Mouse (Mus musculus) myocyte (in vitro differentiated cells): ENCODE data around the gene Bach2. TPM values are rescaled to one million over a fixed set of nuclear protein-coding genes. Genes with fewer than 3 reads are reported as not detected.

Experiments used
- H3K27me3 ChIP-seq: one replicate; pipeline ENCODE4 v1.6.1; 2011; ENCODE audit not compliant: control insufficient read depth, insufficient read depth, insufficient read length
- H3K36me3 ChIP-seq: one replicate; pipeline ENCODE4 v1.6.1; 2011; ENCODE audit not compliant: control insufficient read depth, insufficient read depth
- H3K4me2 ChIP-seq: one replicate; pipeline ENCODE4 v1.6.1; 2011; ENCODE audit warnings: low read depth, control low read depth
- H3K4me3 ChIP-seq: one replicate; pipeline ENCODE4 v1.5.1; 2011; ENCODE audit warnings: mild to moderate bottlenecking, control low read depth, moderate library complexity
- H3K79me2 ChIP-seq: one replicate; pipeline ENCODE4 v1.6.1; 2011; ENCODE audit not compliant: control insufficient read depth, insufficient read depth
- H3ac ChIP-seq: one replicate; pipeline ENCODE4 v1.6.1; 2011; ENCODE audit not compliant: control insufficient read depth, insufficient read length
- CEBPB ChIP-seq: IDR thresholded peaks from 2 replicates; pipeline ENCODE4 v1.6.1; 2011; ENCODE audit warnings: mild to moderate bottlenecking, moderate library complexity; ENCODE audit not compliant: poor library complexity, insufficient read depth, severe bottlenecking
- E2F4 ChIP-seq: IDR thresholded peaks from one replicate; pipeline ENCODE4 v1.6.1; 2011; ENCODE audit warnings: mild to moderate bottlenecking, control low read depth, moderate library complexity; ENCODE audit not compliant: insufficient read depth
- MAX ChIP-seq: IDR thresholded peaks from one replicate; pipeline ENCODE4 v1.6.1; 2011; ENCODE audit warnings: low read depth, mild to moderate bottlenecking, control low read depth
- MYOD1 ChIP-seq, 3 experiments: IDR thresholded peaks; one replicate each; pipeline ENCODE4 v1.6.1; 2011; ENCODE audit warnings: control low read depth in 2 of 3, low read depth in 2 of 3, mild to moderate bottlenecking in 2 of 3, moderate library complexity in 1 of 3; ENCODE audit not compliant: insufficient read length in 2 of 3, control insufficient read depth in 1 of 3
- MYOG ChIP-seq, 3 experiments: IDR thresholded peaks; one replicate each; pipeline ENCODE4 v1.6.1; 2011; ENCODE audit warnings: control low read depth in 2 of 3, low read depth in 2 of 3, mild to moderate bottlenecking in 2 of 3; ENCODE audit not compliant: insufficient read length in 2 of 3, control insufficient read depth in 1 of 3, insufficient read depth in 1 of 3
- POLR2A ChIP-seq: IDR thresholded peaks from one replicate; pipeline ENCODE4 v1.6.1; 2011; ENCODE audit warnings: low read depth, mild to moderate bottlenecking, control low read depth, moderate library complexity; ENCODE audit not compliant: insufficient read length
- POLR2AphosphoS2 ChIP-seq: IDR thresholded peaks from one replicate; pipeline ENCODE4 v1.6.1; 2011; ENCODE audit warnings: low read depth, control low read depth; ENCODE audit not compliant: insufficient read length
- REST ChIP-seq: IDR thresholded peaks from one replicate; pipeline ENCODE4 v1.6.1; 2011; ENCODE audit warnings: mild to moderate bottlenecking, control low read depth, moderate library complexity; ENCODE audit not compliant: insufficient read depth, insufficient read length
- SRF ChIP-seq: IDR thresholded peaks from one replicate; pipeline ENCODE4 v1.6.1; 2011; ENCODE audit warnings: low read depth; ENCODE audit not compliant: control insufficient read depth, insufficient read length
- TCF12 ChIP-seq: IDR thresholded peaks from one replicate; pipeline ENCODE4 v1.6.1; 2011; ENCODE audit warnings: mild to moderate bottlenecking, control low read depth; ENCODE audit not compliant: poor library complexity, insufficient read depth, severe bottlenecking
- TCF3 ChIP-seq: IDR thresholded peaks from one replicate; pipeline ENCODE4 v1.6.1; 2011; ENCODE audit warnings: low read depth, control low read depth; ENCODE audit not compliant: insufficient read length
- USF1 ChIP-seq: IDR thresholded peaks from one replicate; pipeline ENCODE4 v1.6.1; 2011; ENCODE audit warnings: low read depth, mild to moderate bottlenecking, control low read depth, moderate library complexity
- polyA plus RNA-seq: library from polyadenylated mRNA; unstranded; fragments of >200 nt; fragmentation: generic; extraction: Trizol; gene quantifications from one replicate; pipeline ENCODE4 v1.2.1, GENCODE M21; 2012; ENCODE audit warnings: missing spikeins

The Bach2 gene
- polyA plus RNA-seq, 1 experiment, result 0.29 TPM

GRCm38 (mm10) chr4:32212593-32212992 lies 26.0 kb upstream of the Bach2 start:
- no peak overlapping the region for H3K4me2 ChIP-seq
- no peaks in the 10 kb centered on the region for H3K27me3 ChIP-seq
- no peaks in the 10 kb centered on the region for H3K79me2 ChIP-seq
- H3K4me3 ChIP-seq, result no peak overlapping the region
- no peak overlapping the region for H3ac ChIP-seq
- H3K36me3 ChIP-seq, result no peaks in the 10 kb centered on the region
- no peak for TF ChIP-seq USF1
- no peak for TF ChIP-seq TCF12
- TF ChIP-seq SRF, result no peak
- TF ChIP-seq CEBPB, result no peak
- no peak for TF ChIP-seq E2F4
- TF ChIP-seq MAX, result no peak
- TF ChIP-seq POLR2AphosphoS2, result no peak
- TF ChIP-seq TCF3, result no peak
- no peak for TF ChIP-seq MYOG (IDR thresholded peaks at IDR 0.05; ENCODE audit: control insufficient read depth in 1 of 3, insufficient read depth in 1 of 3, insufficient read length in 2 of 3, low read depth in 2 of 3)
- no peak for TF ChIP-seq REST
- TF ChIP-seq MYOD1 (IDR thresholded peaks at IDR 0.05; ENCODE audit: control insufficient read depth in 1 of 3, insufficient read length in 2 of 3, low read depth in 2 of 3), result no peak
- TF ChIP-seq POLR2A, result no peak

DNA sequence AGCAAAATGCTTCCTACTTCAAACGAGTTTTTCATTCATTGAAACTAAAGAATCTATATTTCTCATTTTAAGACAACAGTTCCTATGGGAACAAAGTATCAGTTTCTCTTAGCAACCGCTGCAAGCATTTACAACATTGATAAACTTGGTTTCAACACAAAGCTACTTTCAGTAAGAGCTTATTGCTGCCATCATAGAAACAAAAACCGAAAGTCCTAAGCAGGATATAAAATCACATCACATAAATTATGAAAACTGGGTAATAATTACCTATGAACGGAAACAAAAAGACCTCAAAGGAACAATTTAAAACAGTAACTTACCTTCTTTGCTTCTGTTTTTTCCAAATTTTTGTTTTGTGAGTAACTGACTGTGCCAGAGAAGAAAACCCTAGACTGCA lies 22.1 kb upstream of the Bach2 start:
- Histone ChIP-seq H3K79me2 (no peaks in the 10 kb centered on the region), H3K4me2 (no peak overlapping the region), H3K27me3 (no peaks in the 10 kb centered on the region), H3ac (no peak overlapping the region), H3K4me3 (no peak overlapping the region), H3K36me3 (no peaks in the 10 kb centered on the region)
- TF ChIP-seq SRF (no peak), MYOD1 (IDR thresholded peaks at IDR 0.05; ENCODE audit: control insufficient read depth in 1 of 3, insufficient read length in 2 of 3, low read depth in 2 of 3) (no peak), TCF12 (no peak), TCF3 (no peak), USF1 (no peak), E2F4 (no peak), MYOG (IDR thresholded peaks at IDR 0.05; ENCODE audit: control insufficient read depth in 1 of 3, insufficient read depth in 1 of 3, insufficient read length in 2 of 3, low read depth in 2 of 3) (no peak), CEBPB (no peak), MAX (no peak), POLR2A (no peak), REST (no peak), POLR2AphosphoS2 (no peak)

DNA sequence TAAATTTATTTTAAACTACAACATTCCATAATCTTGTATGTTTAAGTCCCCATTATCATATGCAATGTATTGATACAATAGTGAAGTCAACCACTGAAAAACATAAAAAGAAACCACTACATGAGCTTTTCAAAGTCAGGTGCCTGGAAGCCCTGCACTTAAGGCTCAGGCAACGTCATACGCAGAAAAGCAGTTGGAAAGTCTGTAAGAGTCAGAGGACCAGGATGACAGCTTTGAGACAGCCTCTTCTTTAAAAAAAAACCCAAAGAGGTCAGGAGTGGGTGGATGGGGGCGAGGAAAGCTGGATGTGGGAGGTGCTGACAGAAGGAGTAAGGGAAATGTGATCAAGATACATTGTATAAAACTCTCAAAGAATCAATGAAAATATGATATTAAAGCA lies 21.6 kb upstream of the Bach2 start:
- no peak for TF ChIP-seq MYOG (IDR thresholded peaks at IDR 0.05; ENCODE audit: control insufficient read depth in 1 of 3, insufficient read depth in 1 of 3, insufficient read length in 2 of 3, low read depth in 2 of 3)
- TF ChIP-seq E2F4, result no peak
- no peak for TF ChIP-seq TCF3
- no peak for TF ChIP-seq REST
- TF ChIP-seq USF1, result no peak
- TF ChIP-seq POLR2AphosphoS2, result no peak
- no peak for TF ChIP-seq CEBPB
- no peak for TF ChIP-seq SRF
- TF ChIP-seq TCF12, result no peak
- TF ChIP-seq POLR2A, result no peak
- TF ChIP-seq MYOD1 (IDR thresholded peaks at IDR 0.05; ENCODE audit: control insufficient read depth in 1 of 3, insufficient read length in 2 of 3, low read depth in 2 of 3), result no peak
- no peaks in the 10 kb centered on the region for H3K36me3 ChIP-seq
- no peaks in the 10 kb centered on the region for H3K79me2 ChIP-seq
- no peaks in the 10 kb centered on the region for H3K27me3 ChIP-seq
- no peak overlapping the region for H3K4me2 ChIP-seq
- no peak overlapping the region for H3ac ChIP-seq
- no peak overlapping the region for H3K4me3 ChIP-seq

- Histone ChIP-seq H3K4me2 (no peak overlapping the region), H3K27me3 (no peaks in the 10 kb centered on the region), H3ac (no peak overlapping the region), H3K36me3 (no peaks in the 10 kb centered on the region), H3K4me3 (no peak overlapping the region), H3K79me2 (no peaks in the 10 kb centered on the region)
- TF ChIP-seq MYOD1 (IDR thresholded peaks at IDR 0.05; ENCODE audit: control insufficient read depth in 1 of 3, insufficient read length in 2 of 3, low read depth in 2 of 3), result no peak
- no peak for TF ChIP-seq REST
- TF ChIP-seq TCF12, result no peak
- TF ChIP-seq POLR2AphosphoS2, result no peak
- TF ChIP-seq E2F4, result no peak
- no peak for TF ChIP-seq USF1
- TF ChIP-seq MAX, result no peak
- no peak for TF ChIP-seq SRF
- no peak for TF ChIP-seq POLR2A
- no peak for TF ChIP-seq TCF3
These were observed 21.0 kb upstream of the Bach2 start for GRCm38 (mm10) chr4:32217593-32217992.

- H3K79me2 ChIP-seq, result no peaks in the 10 kb centered on the region
- no peaks in the 10 kb centered on the region for H3K36me3 ChIP-seq
- TF ChIP-seq MYOD1 (IDR thresholded peaks at IDR 0.05; ENCODE audit: control insufficient read depth in 1 of 3, insufficient read length in 2 of 3, low read depth in 2 of 3), result no peak
- no peak for TF ChIP-seq E2F4
- TF ChIP-seq CEBPB, result no peak
- no peak for TF ChIP-seq POLR2A
- TF ChIP-seq USF1, result no peak
- TF ChIP-seq MAX, result no peak
- no peak for TF ChIP-seq SRF
- no peak for TF ChIP-seq TCF3
- TF ChIP-seq MYOG (IDR thresholded peaks at IDR 0.05; ENCODE audit: control insufficient read depth in 1 of 3, insufficient read depth in 1 of 3, insufficient read length in 2 of 3, low read depth in 2 of 3), result no peak
- no peak for TF ChIP-seq POLR2AphosphoS2
- no peak overlapping the region for H3K4me2 ChIP-seq
- H3ac ChIP-seq, result no peak overlapping the region
- H3K27me3 ChIP-seq, result no peaks in the 10 kb centered on the region
- H3K4me3 ChIP-seq, result no peak overlapping the region
These were observed 20.2 kb upstream of the Bach2 start for GRCm38 (mm10) chr4:32218371-32218770.
